Mouse (Mus musculus) ovary, postnatal 36 days (tissue): ENCODE results near the gene Dscaml1.

Experiments
- DNase-seq: peaks from one replicate; pipeline ENCODE4 v3.0.0; 2022; ENCODE audit warnings: low spot score, mixed read lengths

The Dscaml1 gene

DNA sequence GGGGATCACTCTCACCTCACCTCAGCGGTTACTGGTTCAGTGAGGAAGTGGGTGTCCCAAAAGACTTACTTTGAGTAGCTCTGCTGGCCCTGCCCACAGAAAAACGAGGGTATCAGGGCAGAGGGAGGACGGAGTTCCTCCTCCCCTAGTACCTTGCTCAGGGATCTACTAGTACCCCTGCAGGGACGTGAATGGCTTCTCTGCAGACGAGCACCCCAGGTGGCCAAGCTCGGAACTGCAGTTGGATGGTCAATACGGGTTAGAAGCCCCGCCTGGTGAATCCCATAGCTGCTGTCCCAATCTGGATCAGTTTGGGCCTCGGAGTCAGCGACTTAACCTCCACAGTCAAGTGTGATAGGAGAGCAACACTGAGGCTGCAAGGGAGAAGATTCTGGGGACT is 14.1 kb upstream of the Dscaml1 start:
- DNase-seq, result peak; percentile 83

DNA sequence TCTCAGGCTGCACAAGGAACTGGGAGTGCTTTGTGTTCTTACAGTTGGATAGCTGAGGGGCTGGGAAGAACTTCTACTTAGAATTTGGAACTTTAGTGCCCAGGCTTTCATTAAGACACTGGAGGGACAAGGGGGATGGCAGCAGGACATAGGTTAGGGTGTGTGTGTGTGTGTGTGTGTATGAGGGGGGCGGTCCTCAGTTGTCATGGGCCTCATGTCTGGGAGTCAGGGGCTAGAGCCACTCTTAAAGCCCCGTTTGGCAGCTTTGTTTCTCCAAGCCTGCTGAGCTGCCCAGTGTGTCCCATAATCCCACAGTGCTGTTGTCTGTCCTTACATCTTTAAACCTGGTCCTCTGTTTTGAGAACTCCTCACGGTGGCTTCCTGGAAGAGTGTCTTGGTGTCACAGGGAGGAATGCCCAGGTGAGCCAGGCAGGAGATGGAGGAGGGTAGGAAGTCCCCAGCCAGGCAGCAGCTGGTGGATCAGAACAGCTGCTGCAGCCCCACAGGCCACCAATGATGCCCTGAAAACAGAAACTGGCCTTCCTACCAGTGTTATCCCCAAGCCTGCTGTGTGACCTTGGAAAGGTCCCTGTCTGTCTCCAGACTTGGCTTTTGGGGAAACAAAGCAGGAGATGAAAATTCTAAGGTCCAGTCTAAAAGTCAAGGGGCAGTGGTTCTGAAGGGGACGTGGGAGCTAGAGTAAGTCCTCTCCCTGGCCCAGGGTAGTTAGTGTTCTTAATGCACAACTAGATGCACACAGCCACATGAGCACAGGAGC is 13.5 kb upstream of the Dscaml1 start:
- no peak for DNase-seq

DNA sequence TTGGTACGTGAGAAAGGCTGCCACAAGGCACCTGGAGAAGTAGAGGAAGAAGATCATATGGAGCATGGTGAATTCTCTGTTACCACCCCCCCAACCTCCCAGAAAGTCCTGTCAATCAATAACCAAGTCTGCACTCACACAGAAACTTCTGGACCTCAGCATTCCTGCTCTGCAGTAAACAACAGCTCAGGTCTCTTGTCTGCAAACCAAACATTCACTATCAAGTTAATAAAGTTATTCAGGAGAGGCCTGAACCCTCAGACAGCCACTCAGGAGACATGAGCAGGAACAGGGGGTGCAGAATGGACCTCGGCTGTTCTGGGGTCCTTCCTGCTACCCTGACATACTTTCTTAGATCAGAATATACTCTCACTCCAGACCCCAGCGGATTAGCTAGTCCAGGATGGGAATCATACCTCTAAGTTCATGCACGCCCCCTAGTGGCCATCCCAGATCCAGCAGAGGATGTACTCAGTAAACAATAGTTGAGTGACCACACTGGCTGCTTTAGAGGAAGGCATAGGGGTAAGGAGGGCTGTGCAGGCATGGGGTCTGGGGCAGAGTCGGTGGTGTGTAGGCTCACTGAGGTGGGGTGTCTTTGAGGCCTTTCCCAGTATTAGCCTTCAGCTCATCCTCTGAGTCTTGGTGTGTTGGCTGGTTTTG is 12.8 kb upstream of the Dscaml1 start:
- peak; percentile 23 for DNase-seq

DNA sequence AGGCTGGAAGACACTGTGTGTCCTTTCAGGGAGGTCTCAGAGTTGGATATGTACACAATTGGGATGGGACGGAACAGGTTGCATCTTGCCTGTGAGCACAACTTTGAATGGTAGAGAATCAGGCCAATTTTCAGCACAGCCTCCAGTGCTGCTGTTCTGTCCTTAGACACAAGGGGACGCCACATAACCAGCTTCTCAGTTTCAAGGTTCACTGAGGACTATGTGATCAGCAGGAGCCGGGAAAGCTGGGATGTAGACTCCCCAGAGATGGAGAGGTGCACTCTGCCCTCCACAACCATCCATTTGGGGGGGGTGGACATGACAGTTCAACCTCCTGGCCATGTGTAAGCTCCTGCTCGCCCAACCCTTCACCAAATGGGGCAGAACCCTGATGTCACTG is 10.5 kb upstream of the Dscaml1 start:
- peak; percentile 38 for DNase-seq

DNA sequence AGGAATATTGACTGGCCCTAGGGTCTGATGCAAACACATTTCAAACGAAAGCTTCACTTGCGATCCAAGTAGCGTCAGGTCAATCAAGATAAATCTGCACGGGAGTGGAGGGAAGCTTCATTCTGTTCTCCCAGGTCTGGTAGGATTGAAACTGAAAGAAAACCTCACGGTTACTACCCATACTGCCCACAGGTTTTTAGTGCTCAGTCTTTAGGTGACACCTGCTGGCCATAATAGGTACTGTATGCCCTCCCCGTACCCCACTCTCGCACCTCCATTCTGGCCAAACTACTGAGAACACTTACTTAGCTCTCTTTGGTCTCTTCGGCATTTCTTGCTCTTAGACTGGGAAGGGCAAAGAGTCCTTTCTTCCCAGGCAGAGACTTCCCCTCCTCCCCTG is 9.2 kb upstream of the Dscaml1 start:
- peak; percentile 27 for DNase-seq

DNA sequence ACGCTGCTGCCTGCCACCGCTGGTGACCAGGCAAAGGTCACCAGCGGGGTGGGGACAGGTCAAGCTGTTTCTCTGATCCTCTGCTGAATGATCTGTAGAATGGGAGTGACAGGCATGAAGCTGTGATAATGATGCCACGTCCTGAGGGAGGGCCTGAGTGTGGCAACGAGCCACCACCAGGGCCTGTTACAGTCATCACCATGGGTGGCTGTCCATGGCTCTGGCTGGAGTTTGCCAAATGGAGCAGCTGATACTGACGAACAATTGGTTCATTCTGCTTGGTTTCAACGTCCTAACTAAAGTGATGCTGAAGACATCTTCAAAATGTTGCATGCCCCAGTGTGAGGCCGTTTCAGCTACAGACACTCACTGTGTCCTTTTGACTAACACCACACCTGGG is 8.2 kb upstream of the Dscaml1 start:
- no peak for DNase-seq

DNA sequence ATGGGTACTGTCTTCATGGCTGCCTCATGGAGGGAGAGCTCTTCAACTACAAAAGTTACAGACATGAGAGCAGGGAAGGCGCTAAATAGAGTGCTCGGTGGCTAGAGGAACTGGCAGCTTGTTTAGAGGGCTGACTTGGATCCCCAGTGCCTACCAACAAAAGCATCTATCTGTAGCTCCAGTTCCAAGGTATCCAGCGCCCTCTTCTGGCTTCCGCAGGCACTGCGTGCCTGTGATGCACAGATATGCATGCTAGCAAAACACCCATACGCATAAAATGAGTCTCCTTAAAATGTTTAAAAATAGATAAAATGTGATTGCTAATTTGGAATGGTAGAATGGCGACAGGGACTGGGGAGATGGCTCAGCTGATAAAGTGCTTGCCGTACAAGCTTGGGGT is 5.2 kb upstream of the Dscaml1 start:
- no peak for DNase-seq

DNA sequence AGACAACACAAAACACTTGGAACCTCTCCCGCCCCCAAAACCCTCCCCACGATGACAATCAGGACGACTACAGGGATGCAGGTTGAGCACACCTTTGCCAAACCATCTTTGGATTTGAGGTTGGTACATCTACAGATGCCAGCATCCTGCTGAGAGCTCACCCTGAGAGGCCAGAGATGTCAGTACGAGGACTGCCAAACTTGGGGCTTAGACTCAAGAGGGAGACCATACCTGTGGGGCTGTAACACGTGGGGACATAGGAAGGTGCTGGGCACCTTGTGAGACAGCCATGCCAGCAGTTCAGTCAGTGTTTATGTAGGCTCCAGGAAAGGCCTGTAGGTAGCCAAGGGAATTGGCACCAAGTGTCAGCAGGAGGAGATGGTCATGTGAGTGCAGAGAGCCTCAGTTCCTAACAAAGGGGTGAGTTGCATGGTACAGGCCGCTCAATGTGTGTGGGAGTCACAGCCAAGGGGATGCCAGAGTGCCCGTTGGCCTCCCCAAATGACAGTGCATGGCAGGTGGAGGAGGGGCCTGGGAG is 3.6 kb upstream of the Dscaml1 start:
- no peak for DNase-seq

DNA sequence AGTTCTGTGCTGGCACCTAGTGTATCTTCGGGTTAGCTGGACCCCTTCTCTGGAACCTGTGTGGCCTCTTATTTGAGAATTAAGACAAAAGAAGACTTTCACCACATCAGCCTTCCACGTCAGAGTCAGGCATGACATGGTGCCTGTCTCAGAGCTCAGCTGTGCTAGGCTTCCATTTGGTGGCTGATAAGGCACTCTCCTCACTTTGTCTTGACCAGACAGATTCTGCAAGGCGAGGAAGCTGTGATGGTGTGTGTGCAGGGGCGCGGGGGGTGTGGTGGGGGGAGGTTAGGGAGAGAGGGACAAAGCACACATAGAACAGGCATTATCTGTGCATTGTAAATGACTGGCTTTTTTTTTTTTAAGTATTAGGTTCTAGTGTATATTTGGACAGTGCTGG is 3.0 kb downstream of the Dscaml1 start:
- no peak for DNase-seq

DNA sequence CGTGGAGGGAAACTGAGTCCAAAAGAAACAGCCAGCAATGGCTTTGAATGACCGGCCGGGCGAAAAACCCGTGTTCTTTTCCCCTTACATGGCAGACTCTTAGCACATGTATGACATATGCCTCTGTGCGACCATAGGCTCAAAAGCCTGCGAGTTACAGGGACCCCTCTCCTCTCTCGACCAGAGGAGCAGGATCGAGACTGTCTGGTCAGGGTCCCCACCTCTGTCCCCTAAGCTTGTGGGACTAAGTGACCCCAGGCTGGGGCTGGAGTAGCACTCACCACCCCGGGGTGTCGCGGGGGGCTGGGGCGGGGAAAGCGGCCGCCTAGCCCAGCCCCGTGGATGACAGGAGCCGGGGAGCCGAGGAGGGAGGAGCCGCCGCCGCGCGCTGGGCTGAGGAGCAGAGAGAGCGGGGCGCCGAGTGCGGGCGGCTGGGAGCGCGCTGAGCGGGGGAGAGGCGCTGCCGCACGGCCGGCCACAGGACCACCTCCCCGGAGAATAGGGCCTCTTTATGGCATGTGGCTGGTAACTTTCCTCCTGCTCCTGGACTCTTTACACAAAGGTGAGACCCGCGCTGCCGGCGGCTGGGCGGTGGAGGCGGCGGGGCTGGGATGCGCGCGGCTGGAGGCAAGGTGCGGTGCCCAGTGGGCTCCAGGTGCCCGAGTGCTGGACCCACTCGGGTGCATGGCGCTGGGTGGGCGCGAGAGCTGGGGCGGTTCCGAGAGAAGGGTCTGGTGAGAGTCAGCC is 3.7 kb downstream of the Dscaml1 start:
- DNase-seq, result no peak

DNA sequence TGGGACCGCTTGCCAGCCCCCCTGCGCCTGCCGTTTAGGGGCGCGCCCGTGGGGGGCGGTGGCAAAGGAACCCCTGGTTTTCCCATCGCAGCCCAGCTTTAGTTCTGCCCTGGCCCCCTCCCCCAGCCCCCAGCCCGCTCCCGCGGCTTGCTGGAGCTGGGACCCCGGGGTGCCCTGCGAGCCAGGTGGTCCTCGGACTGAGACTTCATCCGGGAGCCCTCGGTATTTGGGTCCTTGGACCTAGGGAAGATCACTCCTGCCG is 4.2 kb downstream of the Dscaml1 start:
- DNase-seq, result no peak

DNA sequence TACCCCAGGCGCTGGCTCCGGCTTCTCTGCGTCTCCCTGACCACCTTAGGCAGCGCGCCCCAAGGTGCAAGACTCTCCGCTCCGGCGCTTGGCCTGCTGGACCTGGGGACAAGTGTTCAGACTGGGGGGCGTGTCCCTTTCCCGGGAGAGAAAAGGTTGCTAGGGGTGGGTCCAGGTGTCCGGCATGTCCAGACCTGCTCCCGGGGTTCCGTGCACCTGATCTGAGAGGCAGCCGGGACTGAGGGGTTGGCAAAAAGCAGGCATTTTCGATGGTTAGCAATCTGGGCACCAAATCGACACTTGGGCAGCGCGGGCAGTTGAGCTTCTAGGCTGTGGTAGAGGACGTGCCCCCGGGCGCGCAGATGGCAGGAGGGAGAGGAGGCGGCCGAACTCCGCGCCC is 4.7 kb downstream of the Dscaml1 start:
- no peak for DNase-seq

DNA sequence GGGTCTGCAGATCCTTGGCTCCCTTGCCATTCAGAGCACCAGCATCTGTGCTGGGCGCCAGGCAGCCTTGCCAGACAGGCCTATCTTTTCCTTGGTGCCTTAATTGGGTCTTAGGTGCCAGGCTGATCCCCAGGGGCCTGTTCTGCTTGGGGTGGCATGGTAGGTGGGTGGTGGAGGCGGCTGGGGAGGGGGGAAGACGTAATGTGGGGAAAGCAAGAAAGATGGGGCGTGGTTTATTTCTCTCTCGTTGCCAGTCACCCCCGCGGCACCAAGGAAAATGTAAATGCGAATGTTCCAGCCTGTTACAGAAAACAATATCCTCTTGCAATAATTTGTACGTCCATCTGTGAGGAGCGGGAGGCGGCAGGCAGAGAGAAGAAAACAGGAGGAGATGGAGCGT is 6.2 kb downstream of the Dscaml1 start:
- DNase-seq, result no peak

DNA sequence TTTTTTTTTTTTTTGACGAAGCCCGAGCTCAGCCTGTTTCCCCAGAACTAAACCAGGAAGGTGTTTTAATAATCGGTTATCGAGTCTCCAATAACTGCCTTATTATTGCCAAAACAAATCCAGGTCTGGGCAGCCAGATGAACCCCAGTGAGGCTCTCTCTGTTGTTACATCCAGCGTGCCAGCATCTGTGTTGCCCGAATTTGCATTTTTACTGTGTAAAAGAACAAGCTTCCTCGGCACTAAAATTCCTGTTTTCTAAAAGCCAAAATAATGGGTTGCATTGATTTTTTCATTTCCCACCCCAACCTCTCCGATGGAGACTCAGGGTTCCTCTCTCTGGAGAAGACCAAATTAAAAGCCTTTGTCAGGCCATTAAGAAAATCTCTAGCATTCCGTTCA is 6.7 kb downstream of the Dscaml1 start:
- no peak for DNase-seq

DNA sequence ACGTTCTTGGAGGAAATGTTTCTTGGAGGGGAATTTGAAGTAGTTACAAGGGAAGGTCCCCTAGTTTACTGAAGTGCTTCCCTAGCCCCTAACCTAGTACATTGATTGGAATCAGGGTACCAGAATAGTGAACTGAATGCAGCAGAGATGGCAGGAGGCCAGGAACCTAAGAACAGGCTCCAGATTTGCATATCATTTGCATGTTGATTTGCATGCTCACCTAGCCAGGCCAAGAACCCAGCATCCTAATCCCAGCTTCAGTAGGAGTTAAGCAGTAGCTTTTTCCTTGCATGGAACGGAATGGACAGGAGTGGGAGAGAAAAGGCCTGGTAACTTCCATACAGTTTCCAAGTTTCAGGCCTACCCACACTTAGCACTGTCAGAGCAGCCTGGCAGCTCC is 7.7 kb downstream of the Dscaml1 start:
- DNase-seq, result no peak

DNA sequence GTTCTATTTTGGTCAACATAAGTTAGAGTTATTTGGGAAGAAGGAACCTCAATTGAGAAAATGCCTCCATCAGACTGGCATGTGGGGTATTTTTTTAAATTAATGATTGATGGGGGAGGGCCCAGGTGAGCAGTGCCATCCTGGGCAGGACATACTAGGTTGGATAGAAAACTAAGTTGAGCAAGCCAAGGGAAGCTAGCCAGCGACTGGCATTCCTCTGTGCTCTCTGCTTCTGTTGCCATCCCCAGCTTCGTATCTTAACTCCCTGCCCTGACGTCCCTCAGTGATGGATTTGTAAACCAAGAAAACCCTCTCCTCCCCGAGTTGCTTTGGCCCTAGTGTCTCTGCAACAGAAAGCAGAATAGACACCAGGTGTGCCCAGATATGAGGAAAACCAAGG is 12.6 kb downstream of the Dscaml1 start:
- DNase-seq, result no peak

DNA sequence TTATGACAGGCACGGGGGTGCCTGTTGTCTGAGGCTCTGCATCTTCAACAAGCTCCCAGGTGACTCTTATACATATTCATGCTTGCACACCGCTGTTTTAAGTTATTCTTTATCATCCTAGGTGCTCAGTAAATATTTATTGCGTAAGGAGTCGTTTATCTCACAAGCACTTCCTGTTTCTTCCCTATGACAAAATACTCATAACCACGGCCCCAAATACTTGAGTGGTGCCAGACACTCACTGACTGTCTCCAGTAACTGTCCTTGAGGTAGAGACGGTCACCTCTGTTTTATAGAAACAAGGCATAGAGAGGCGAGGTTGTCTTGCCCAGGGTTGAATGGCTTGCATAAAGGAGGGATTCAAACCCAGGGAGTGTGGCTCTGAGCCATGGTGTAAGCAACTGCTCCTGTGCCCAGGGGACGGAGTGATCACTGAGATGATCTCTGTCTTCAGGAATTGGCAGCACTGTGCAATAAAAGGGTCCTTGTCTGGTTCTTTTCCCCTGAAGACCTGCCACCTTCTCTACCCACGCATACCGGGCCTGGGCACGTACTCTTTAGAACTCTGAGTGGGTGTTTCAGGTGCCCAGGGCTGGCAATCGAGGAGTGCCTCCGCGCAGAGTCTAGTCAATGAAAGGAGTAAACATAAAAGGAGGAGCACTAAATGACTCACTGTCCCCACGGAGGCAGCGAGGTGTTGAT is 13.8 kb downstream of the Dscaml1 start:
- no peak for DNase-seq

DNA sequence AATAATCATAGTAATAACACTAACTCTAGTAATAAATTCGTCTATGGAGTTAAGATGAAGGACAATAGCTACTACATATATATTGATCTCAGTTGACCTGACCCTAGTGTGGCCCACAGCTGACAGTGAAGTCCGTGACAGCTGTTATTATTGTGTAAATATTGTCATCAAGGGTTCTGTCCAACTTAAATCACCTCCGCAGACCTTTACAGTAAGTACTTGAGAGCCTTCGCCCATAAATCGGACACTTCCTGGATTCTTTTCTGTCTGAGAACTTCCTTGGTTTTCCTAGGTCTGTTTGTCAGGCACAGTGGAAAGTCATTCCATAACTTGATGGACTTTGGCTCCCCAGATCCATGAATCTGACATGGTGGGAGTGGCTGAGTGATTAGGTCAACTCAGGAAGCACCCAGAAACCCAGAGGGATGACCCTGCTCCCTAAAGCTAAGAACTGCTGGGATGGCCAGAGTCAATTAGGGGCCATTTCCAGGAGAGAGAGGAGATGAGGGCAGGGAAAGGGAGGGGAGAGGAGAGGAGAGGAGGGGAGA is 17.9 kb downstream of the Dscaml1 start:
- DNase-seq, result no peak

DNA sequence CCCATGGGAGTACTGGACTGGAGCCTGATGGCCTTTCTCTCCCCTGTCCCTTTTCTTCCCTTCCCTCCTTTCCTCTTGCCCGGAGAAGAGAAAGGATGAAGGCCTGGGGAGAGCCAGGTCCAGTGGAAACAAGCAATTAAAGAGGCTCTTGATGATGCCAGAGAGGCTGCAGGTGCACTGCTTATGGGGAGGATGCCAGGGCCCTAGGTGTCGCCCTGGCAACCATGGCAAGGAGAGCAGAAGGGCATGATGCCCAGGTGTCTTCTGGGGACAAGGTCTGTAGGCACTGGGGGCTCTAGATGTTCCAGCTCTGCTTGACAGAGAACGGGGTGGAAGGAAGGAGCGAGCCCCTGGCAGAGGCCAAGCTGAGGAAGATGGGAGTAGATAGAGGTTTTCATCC is 23.2 kb downstream of the Dscaml1 start:
- no peak for DNase-seq

DNA sequence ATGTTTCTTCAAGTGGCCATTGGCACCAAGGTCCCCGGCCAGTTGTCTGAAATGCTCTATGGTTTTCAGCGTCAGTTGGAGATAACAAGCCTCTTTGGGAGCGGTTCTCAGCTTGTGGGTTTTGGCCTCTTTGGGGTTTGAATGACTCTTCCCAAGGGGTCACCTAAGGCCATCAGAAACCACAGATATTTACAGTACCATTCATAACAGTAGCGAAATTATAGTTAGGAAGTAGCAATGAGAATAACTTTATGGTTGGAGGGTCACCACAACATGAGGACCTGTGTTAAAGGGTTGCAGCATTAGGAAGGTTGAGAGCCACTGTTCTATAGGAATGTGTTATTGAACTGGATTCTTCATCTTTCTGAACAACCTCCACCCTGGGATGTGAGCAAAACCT is 24.9 kb downstream of the Dscaml1 start:
- no peak for DNase-seq

DNA sequence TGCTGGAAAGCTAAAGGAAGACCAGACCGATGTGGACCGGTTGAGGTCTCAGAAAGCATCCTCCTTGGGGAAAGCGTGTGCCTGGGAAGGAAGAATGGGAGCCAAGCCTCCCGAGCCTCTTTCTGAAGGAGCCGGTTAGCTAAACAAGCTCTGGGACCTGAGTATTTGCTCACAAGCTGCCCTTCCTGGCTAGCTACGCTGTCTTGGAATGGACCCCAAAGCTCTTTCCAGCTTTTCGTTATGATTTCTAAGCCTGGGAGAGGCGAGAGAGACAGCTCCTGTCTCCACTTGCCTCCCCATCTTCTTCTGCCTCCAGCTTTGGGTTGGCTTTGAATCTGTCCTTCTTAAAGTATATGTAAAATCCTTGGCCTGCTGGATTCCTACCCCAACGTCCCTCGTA is 27.6 kb downstream of the Dscaml1 start:
- no peak for DNase-seq

DNA sequence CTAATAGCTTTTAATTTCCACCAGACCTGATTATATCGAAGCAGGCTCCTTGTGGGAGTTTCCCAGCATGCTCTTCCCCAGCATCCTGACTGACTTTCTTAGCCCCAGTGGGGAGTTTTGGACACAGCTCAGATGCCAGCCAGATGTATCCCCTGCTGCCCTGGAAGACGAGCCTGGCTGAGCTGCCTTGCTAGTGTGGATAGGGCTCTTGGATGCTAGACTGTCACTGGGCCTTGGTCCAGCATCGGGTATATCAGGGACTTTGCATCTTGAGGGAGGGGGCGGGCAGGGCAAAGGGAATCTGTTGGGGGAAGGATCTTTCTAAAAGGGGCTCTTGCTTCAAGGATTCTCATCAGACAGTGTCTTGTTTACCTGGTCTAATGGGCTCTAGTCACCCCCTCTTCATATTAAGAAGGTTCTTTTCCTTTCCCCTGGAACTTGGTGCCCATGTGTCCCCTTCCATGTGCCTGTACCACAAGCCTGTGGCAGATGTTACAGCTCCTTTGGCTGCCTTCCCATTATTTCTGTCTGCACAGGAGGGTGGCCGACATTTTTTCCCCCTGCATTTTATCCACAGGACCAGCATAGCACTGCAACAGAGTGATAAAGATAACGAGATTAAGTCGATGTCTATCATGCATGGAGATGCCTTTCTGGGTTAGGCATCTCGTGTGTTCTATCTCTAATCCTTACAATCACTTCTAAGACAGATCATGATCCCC is 28.6 kb downstream of the Dscaml1 start:
- DNase-seq, result no peak
